Mouse (Mus musculus) left cerebral cortex, adult 2 months (tissue): ENCODE data around the gene Adamts7. TPM values are rescaled to one million over a fixed set of nuclear protein-coding genes. Genes with fewer than 3 reads are reported as not detected.

ENCODE experiments used
- DNase-seq, 2 experiments: peaks; one replicate each; pipeline ENCODE4 v3.0.0; 2021 to 2022; ENCODE audit warnings: low spot score in 2 of 2, mixed read lengths in 1 of 2; ENCODE audit errors: extremely low spot score in 1 of 2
- H3K27ac ChIP-seq: fragments of 200-600 bp; 2 replicates; pipeline ENCODE4 v1.8.1; 2022
- H3K4me3 ChIP-seq: fragments of 200-600 bp; 2 replicates; pipeline ENCODE4 v1.8.1; 2022
- CTCF ChIP-seq: fragments of 200-600 bp; IDR thresholded peaks from 2 replicates; pipeline ENCODE4 v1.8.1; 2022; ENCODE audit warnings: antibody characterized with exemption, mild to moderate bottlenecking, moderate library complexity
- intact Hi-C: fragments of 180-260 bp; cut with DNase I; formaldehyde crosslinking; loops from one replicate; pipeline ENCODE4 v1.15.1; 2025
- total RNA-seq, 2 experiments: library from RNA; stranded (reverse); gene quantifications; 2 replicates each; pipeline ENCODE4 v1.2.3; 2021

Gene Adamts7
- total RNA-seq, 2 experiments from 2014 or later = 0.29 to 0.63 TPM

GRCm38 (mm10) chr9:90244301-90245151, 81.7 kb downstream of the Adamts7 start:
- H3K27ac ChIP-seq = no peak overlapping the region
- intact Hi-C loops = no loop called here
- DNase-seq = no peak
- no peak overlapping the region for H3K4me3 ChIP-seq
- no peak; the same call in 1 of the 2 replicates for TF ChIP-seq CTCF

- no peak for DNase-seq
- Histone ChIP-seq H3K27ac (no peak overlapping the region), H3K4me3 (no peak overlapping the region)
- no peak for TF ChIP-seq CTCF
- intact Hi-C loops = no loop called here
Observed at GRCm38 (mm10) chr9:90245206-90245605, 82.3 kb downstream of the Adamts7 start.

DNA sequence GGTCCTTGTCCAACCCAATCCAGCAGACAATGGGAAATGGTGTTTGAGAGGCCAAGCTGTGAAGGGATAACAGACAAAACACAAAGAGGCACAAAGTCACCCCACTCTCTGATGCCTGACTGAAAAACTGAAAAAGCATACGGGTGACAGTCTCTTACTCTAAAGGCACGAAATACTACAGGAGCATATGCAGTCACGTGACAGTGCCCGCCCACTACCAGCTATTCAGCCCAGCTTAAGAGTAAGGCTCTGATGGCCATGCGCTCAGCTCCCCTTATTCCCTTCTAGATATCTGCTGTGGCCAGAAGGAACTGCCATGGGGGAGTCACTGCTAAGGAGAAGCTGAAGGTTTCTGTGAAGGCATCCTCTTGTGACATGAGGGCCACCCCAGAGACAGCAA, 82.9 kb downstream of the Adamts7 start:
- no peak for DNase-seq
- intact Hi-C loops = no loop called here
- H3K27ac ChIP-seq = no peak overlapping the region
- no peak overlapping the region for H3K4me3 ChIP-seq
- TF ChIP-seq CTCF = no peak

GRCm38 (mm10) chr9:90247316-90247715, 84.4 kb downstream of the Adamts7 start:
- no peak overlapping the region for H3K27ac ChIP-seq
- intact Hi-C loops = no loop called here
- no peak overlapping the region for H3K4me3 ChIP-seq
- DNase-seq = no peak
- no peak for TF ChIP-seq CTCF

GRCm38 (mm10) chr9:90248326-90248725, 85.5 kb downstream of the Adamts7 start:
- no peak for DNase-seq
- Histone ChIP-seq H3K4me3 (no peak overlapping the region), H3K27ac (no peak overlapping the region)
- intact Hi-C loops = no loop called here
- no peak for TF ChIP-seq CTCF

DNA sequence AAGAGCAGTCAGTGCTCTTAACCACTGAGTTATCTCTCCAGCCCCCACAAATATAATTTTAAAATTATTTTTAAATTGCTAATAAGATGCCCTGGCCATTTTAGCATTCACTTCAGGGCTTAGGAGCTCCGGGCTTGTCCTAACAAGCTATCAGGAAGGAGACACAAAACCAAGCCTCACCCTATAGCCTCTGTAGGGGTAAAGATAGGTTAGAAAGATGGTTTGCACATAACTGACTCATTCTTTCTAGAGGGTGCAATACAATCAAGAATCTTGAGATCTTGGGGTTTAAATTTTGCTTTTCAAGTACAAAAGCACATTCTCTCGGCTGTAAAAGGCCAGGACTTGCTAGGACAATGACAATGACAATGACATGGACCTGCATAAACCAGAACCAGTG, 86.2 kb downstream of the Adamts7 start:
- no peak overlapping the region for H3K27ac ChIP-seq
- DNase-seq = no peak
- intact Hi-C loops = no loop called here
- no peak overlapping the region for H3K4me3 ChIP-seq
- no peak for TF ChIP-seq CTCF

DNA sequence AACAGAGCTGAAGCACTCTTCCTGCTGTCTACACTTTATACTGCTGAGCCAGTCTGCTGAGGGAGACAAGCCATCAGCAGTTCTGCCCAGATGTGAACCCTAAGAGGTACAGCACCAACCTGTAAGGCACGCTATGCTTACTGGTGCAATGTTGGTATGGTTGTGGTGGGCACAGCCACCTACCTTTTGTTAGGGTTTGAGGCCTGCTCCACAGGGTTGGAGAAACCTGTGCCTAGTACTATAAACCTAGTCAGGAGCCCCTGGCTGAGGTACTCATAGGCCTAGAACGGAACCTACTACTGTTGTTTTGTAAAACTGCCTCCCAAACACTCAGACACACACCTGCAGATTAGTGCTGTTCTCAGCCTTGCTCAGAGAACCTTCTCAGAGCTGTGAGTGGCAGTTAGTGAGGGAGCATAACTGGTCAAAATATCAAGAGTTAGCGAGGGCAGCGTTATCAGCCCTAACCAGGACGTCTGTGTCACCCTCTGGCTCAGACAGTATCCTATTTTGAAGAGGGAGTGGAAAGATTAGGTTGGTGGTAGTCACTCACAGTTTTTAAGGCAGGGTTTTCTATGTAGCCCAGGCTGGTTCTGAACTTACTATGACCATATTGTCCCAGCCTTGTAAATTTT, 87.4 kb downstream of the Adamts7 start:
- Histone ChIP-seq H3K27ac (no peak overlapping the region), H3K4me3 (no peak overlapping the region)
- DNase-seq = no peak
- intact Hi-C loops = no loop called here
- TF ChIP-seq CTCF = no peak

DNA sequence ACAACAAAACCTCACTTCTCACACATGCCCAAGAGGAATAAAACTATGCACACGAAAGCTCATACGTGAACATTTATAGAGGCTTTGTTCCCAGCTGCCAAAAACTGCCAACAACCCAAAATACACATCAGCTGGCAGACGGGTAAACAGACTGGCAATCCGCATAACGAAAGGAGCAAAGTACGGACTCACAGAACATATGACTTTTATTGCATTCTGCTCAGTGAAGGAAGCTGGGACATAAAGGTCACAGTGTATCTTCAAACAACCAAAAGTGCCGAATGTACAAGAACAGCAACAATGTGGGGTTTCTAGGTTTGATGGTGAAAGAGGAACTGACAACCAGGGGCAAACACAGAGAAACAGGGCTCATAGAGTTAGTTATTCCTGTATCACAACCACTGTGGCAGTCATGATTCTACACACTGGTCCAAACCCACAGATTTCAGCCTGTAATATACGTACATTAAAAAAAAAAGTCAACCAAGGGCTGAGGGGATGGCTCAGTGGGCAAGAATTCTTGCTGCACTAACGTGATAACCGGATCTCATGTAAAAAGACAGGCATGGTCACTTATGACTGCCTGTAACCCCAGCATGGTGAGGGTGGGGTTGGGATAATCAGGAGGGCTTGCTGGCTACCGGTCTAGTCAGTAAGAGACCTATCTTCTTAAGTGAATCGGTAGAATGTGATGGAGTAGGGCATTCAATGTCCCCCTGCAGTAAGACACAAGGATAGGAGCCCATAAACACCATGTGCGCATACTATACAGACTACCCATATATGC, 88.3 kb downstream of the Adamts7 start:
- Histone ChIP-seq H3K4me3 (no peak overlapping the region), H3K27ac (no peak overlapping the region)
- DNase-seq = no peak
- TF ChIP-seq CTCF = no peak
- intact Hi-C loops = no loop called here

DNA sequence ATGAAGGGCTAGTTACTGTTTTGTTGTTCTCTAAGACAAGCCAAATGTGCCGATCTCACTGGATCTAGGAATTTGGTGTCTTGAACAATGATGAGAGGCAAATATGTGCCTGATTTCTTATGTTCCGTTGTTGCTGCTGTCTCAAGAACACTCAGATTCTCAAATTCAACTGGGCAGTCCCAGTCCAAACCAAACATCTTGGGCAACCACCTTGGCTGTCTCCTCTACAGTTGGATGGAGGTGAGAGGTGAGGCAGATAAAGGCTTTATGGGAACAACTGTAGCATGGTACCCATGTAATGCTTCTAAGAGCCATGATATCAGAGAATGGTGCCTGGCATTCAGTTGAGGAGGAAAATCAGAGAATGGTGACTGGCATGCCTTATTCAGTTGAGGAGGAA, 90.3 kb downstream of the Adamts7 start:
- intact Hi-C loops = no loop called here
- no peak for TF ChIP-seq CTCF
- H3K4me3 ChIP-seq = no peak overlapping the region

GRCm38 (mm10) chr9:90255844-90256405, 93.1 kb downstream of the Adamts7 start:
- Histone ChIP-seq H3K27ac (no peak overlapping the region), H3K4me3 (no peak overlapping the region)
- intact Hi-C loops = no loop called here
- DNase-seq = no peak
- no peak for TF ChIP-seq CTCF

More for the DNA sequence above, 90.3 kb downstream of the Adamts7 start:
- no peak for DNase-seq
- no peak overlapping the region for H3K27ac ChIP-seq

DNA sequence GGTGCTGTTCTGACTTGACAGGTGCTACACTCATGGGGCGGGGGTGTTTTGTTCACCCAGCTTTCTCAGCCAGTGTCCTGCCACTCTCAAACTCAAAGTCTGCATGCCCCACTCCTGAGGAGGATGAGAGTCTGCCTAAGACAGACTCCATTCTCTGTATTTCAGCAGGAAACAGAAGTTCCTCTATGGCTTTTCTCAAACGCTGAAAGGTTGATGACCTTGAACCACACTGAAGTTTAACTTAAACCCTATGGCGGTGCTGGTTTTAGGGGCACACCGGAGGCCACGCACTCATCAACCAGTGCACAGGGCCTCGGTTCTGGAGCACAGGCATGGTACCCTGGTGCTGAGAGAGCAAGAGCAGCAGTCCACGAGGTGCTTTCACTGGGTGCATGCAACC, 94.4 kb downstream of the Adamts7 start:
- Histone ChIP-seq H3K27ac (no peak overlapping the region), H3K4me3 (no peak overlapping the region)
- TF ChIP-seq CTCF = no peak
- DNase-seq = no peak
- intact Hi-C loops = no loop called here

Other genes with a start within 250 kb of the Adamts7 start
- gene Ctsh, start 108.9 kb upstream of the Adamts7 start, total RNA-seq = 10 to 100 TPM; 14.1 to 18.9 TPM
- gene Morf4l1, start 48.3 kb upstream of the Adamts7 start, total RNA-seq = 100 to 1,000 TPM; 422 to 465 TPM
- gene Tbc1d2b, start 107.7 kb downstream of the Adamts7 start, total RNA-seq = 10 to 100 TPM; 14.1 to 14.2 TPM